Mouse (Mus musculus) lung, postnatal 0 days (tissue): ENCODE measurements around the gene Sh3bp4. TPM values are rescaled to one million over a fixed set of nuclear protein-coding genes. Genes with fewer than 3 reads are reported as not detected.

Experiments
- ATAC-seq: fragments of 200-750 bp; cut with Nextera tagmentation; 2 replicates; pipeline ENCODE4 v1.8.0; 2017; ENCODE audit warnings: moderate library complexity
- DNase-seq: peaks from one replicate; pipeline ENCODE4 v3.0.0-alpha.2; 2016; ENCODE audit warnings: low spot score
- H3K27ac ChIP-seq: fragments of 300-500 bp; sonication (generic); 2 replicates; pipeline ENCODE4 v1.5.1; 2014; ENCODE audit warnings: antibody characterized with exemption, mild to moderate bottlenecking, low read length, mixed read lengths
- H3K27me3 ChIP-seq: fragments of 300-500 bp; sonication (generic); replicated peaks from 2 replicates; pipeline ENCODE4 v1.6.1; 2014; ENCODE audit warnings: low read length, mixed read lengths; ENCODE audit not compliant: insufficient read depth
- H3K36me3 ChIP-seq: fragments of 300-500 bp; sonication (generic); 2 replicates; pipeline ENCODE4 v1.6.1; 2014; ENCODE audit warnings: low read length, mixed read lengths; ENCODE audit not compliant: insufficient read depth
- H3K4me1 ChIP-seq: fragments of 300-500 bp; sonication (generic); 2 replicates; pipeline ENCODE4 v1.6.1; 2014; ENCODE audit warnings: antibody characterized with exemption, low read depth, low read length, mixed read lengths; ENCODE audit not compliant: insufficient read depth
- H3K4me2 ChIP-seq: fragments of 300-500 bp; sonication (generic); replicated peaks from 2 replicates; pipeline ENCODE4 v1.6.1; 2014; ENCODE audit warnings: low read depth, mild to moderate bottlenecking, low read length, moderate library complexity, mixed read lengths
- H3K4me3 ChIP-seq: fragments of 300-500 bp; sonication (generic); 2 replicates; pipeline ENCODE4 v1.5.1; 2014; ENCODE audit warnings: low read depth, low read length
- H3K9ac ChIP-seq: fragments of 300-500 bp; sonication (generic); replicated peaks from 2 replicates; pipeline ENCODE4 v1.6.1; 2014; ENCODE audit warnings: low read depth, mild to moderate bottlenecking
- H3K9me3 ChIP-seq: fragments of 300-500 bp; sonication (generic); 2 replicates; pipeline ENCODE4 v1.6.1; 2016; ENCODE audit warnings: low read length, mixed read lengths
- CTCF ChIP-seq: IDR thresholded peaks from 2 replicates; pipeline ENCODE4 v1.5.1; 2016; ENCODE audit warnings: antibody characterized with exemption, mild to moderate bottlenecking
- EP300 ChIP-seq: IDR thresholded peaks from 2 replicates; pipeline ENCODE4 v1.6.1; 2016; ENCODE audit warnings: antibody characterized with exemption, mild to moderate bottlenecking, control low read depth
- WGBS: fragments of 180-500 bp; shearing (Covaris S2); extraction: QIAGEN DNeasy Blood & Tissue Kit; methylation state at CpG from one replicate; pipeline ENCODE4 v1.1.7; 2014; 5-methylcytosine and 5-hydroxymethylcytosine counted together
- polyA plus RNA-seq: library from polyadenylated mRNA; unstranded; fragments of >200 nt; fragmentation: Nextera tagmentation; extraction: Ambion mirVana; gene quantifications from 2 replicates; pipeline ENCODE4 v1.2.1, GENCODE M21; 2015

Gene Sh3bp4
- polyA plus RNA-seq, 1 experiment from 2014 or later, result 18.9 TPM

- Histone ChIP-seq H3K4me1 (peaks cover 40% of the 10 kb centered on the region), H3K9ac (no peak overlapping the region), H3K27me3 (no peaks in the 10 kb centered on the region), H3K36me3 (no peaks in the 10 kb centered on the region), H3K4me3 (no peak overlapping the region), H3K4me2 (0 out of 2 replicates have a peak overlapping the region, but pooled peaks have one; percentile 6), H3K27ac (peak overlapping the region; percentile 71), H3K9me3 (no peaks in the 10 kb centered on the region)
- peak; percentile 66 for ATAC-seq
- 35% methylated on average over 21 of the region's 21 CpGs for WGBS
- TF ChIP-seq EP300 (peak; percentile 82), CTCF (no peak)
- DNase-seq, result peak; percentile 60
Measured at GRCm38 (mm10) chr1:89089821-89090600, 19.8 kb downstream of the Sh3bp4 start.

GRCm38 (mm10) chr1:89090676-89091075 lies 20.5 kb downstream of the Sh3bp4 start:
- no peaks in the 10 kb centered on the region for H3K36me3 ChIP-seq
- H3K9me3 ChIP-seq, result no peaks in the 10 kb centered on the region
- no peak overlapping the region for H3K9ac ChIP-seq
- no peak overlapping the region for H3K4me3 ChIP-seq
- H3K27me3 ChIP-seq, result no peaks in the 10 kb centered on the region
- TF ChIP-seq CTCF (no peak), EP300 (no peak)
- 50% methylated on average over 8 of the region's 8 CpGs for WGBS
- peak overlapping the region; percentile 6; the same call in 1 of the 2 replicates for H3K4me2 ChIP-seq
- ATAC-seq (peak; percentile 43), DNase-seq (peak; percentile 28)
- peak overlapping the region; percentile 71 for H3K27ac ChIP-seq
- H3K4me1 ChIP-seq, result peaks cover 40% of the 10 kb centered on the region

GRCm38 (mm10) chr1:89092019-89092418 lies 21.8 kb downstream of the Sh3bp4 start:
- H3K4me1 ChIP-seq, result peaks cover 48% of the 10 kb centered on the region
- no peak for ATAC-seq
- TF ChIP-seq EP300 (no peak), CTCF (no peak)

GRCm38 (mm10) chr1:89092442-89092991 lies 22.3 kb downstream of the Sh3bp4 start:
- no peaks in the 10 kb centered on the region for H3K36me3 ChIP-seq
- H3K4me1 ChIP-seq, result peaks cover 48% of the 10 kb centered on the region
- no peaks in the 10 kb centered on the region for H3K9me3 ChIP-seq
- no peaks in the 10 kb centered on the region for H3K27me3 ChIP-seq
- WGBS, result 9% methylated on average over 15 of the region's 19 CpGs
- H3K27ac ChIP-seq, result 0 out of 2 replicates have a peak overlapping the region, but pooled peaks have one; percentile 64
- ATAC-seq, result peak; percentile 74
- no peak for TF ChIP-seq CTCF
- TF ChIP-seq EP300, result peak; percentile 91
- H3K4me2 ChIP-seq, result peak overlapping the region; percentile 11; the same call in 1 of the 2 replicates
- no peak overlapping the region for H3K4me3 ChIP-seq
- DNase-seq, result peak; percentile 93
- no peak overlapping the region for H3K9ac ChIP-seq

More at GRCm38 (mm10) chr1:89092019-89092418, 21.8 kb downstream of the Sh3bp4 start:
- H3K27me3 ChIP-seq, result no peaks in the 10 kb centered on the region
- no peak overlapping the region for H3K9ac ChIP-seq
- DNase-seq, result no peak
- H3K9me3 ChIP-seq, result no peaks in the 10 kb centered on the region
- H3K36me3 ChIP-seq, result no peaks in the 10 kb centered on the region
- no peak overlapping the region for H3K4me3 ChIP-seq
- WGBS, result 45% methylated on average over 5 of the region's 5 CpGs
- no peak overlapping the region; the same call in 1 of the 2 replicates for H3K4me2 ChIP-seq
- H3K27ac ChIP-seq, result 0 out of 2 replicates have a peak overlapping the region, but pooled peaks have one; percentile 45

GRCm38 (mm10) chr1:89093696-89094095 lies 23.5 kb downstream of the Sh3bp4 start:
- Histone ChIP-seq H3K4me1 (peaks cover 46% of the 10 kb centered on the region), H3K36me3 (no peaks in the 10 kb centered on the region), H3K9me3 (no peaks in the 10 kb centered on the region), H3K4me2 (no peak overlapping the region), H3K4me3 (no peak overlapping the region), H3K9ac (no peak overlapping the region), H3K27me3 (no peaks in the 10 kb centered on the region), H3K27ac (0 out of 2 replicates have a peak overlapping the region, but pooled peaks have one; percentile 9)
- ATAC-seq (no peak), DNase-seq (no peak)
- whole genome bisulfite sequencing, result 61% methylated on average over 5 of the region's 5 CpGs
- TF ChIP-seq EP300, result no peak
- no peak for TF ChIP-seq CTCF

GRCm38 (mm10) chr1:89094416-89094815 lies 24.2 kb downstream of the Sh3bp4 start:
- no peak overlapping the region for H3K4me2 ChIP-seq
- H3K27ac ChIP-seq, result no peak overlapping the region
- H3K27me3 ChIP-seq, result no peaks in the 10 kb centered on the region
- H3K9me3 ChIP-seq, result no peaks in the 10 kb centered on the region
- no peak overlapping the region for H3K4me3 ChIP-seq
- no peaks in the 10 kb centered on the region for H3K36me3 ChIP-seq
- H3K9ac ChIP-seq, result no peak overlapping the region
- TF ChIP-seq CTCF (no peak), EP300 (no peak)
- H3K4me1 ChIP-seq, result peaks cover 40% of the 10 kb centered on the region
- DNase-seq (no peak), ATAC-seq (no peak)
- 15% methylated on average over 4 of the region's 4 CpGs for WGBS
